Mouse (Mus musculus): ENCODE results near the gene Hist2h2aa2. TPM values are rescaled to one million over a fixed set of nuclear protein-coding genes. Genes with fewer than 3 reads are reported as not detected.
"Not testable (repeated sequence)": the region's sequence is repeated elsewhere in the genome, so short reads cannot be mapped to it uniquely, and the experiment has no call there.

Hist2h2aa2 gene
- total RNA-seq, 4 experiments from 2014 or later: 190 to 245 (median 229) TPM

GRCm38 (mm10) chr3:96199731-96200130 lies 40.3 kb downstream of the Hist2h2aa2 start:
- no peak for DNase-seq (ENCODE audit: low spot score in 2 of 2)

DNA sequence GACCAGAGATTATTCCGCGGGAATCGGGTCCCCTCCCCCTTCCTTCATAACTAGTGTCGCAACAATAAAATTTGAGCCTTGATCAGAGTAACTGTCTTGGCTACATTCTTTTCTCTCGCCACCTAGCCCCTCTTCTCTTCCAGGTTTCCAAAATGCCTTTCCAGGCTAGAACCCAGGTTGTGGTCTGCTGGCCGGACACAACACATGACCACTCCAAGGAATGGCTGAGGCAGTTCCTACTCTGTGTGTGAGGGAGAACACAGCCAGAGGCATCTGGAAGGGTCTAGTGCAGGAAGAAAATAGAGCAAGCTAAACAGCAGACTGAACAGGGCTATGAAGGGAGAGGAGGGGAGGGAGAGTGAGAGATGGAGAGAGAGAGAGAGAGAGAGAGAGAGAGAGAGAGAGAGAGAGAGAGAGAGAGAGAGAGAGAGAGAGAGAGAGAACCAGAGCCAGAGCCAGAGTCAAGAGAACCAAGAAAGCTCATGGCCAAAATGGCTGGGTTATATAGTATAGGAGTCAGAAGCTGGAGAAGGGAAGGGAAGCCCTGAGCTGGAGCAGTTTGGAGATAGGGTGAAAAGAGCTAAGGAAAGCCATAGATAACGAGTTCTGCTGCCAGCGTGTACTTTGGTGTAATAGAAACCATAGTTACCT lies 41.4 kb downstream of the Hist2h2aa2 start:
- not testable (repeated sequence) for DNase-seq (ENCODE audit: low spot score in 2 of 2)

DNA sequence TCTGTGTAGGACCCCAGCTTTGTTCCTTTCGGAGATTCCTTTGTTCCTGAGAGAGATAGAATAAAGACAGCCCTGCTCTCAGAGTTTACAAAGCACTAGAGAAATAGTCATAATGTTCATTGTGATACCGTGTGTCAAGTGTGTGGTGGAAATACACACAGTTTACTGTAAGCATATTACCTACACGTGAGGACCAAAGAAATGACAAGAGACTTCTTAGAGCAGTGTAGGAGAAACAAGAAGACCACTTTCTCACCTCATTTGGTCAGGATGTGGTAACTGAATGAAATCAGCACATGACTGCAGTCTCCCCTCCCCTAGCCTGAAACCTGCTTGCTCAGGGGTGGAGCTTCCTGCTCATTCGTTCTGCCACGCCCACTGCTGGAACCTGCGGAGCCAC lies 41.9 kb downstream of the Hist2h2aa2 start:
- no peak for DNase-seq (ENCODE audit: low spot score in 2 of 2)

DNA sequence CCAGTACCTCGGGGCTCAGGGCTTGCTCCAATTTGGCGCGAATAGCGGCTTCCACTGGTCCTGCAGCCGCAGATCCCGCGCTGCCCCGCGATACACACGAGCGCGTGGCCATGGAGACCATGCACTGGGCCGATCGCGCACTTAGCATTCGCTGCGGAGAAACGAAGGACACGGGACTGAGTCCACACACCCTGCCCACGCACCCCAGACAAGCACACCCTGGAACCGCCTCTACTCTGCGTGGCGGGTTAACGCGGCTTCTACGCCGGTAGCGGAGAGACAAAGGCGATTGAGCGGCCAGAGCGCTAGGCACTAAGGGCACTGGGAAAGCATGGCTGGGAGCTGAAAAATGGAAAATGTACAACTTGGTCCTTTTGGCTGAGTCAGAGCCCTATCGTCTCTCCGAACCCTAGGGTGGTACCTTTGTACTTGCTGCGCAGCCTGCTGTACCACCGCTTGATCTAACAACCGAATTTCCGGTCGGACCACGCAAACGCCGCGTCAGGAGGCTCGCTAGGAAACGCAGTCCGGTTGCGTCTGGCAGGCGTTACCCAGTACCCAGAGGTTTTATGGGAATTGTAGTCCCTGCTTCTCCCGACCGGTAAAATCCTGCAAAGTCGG lies 42.8 kb downstream of the Hist2h2aa2 start:
- DNase-seq (ENCODE audit: low spot score in 2 of 2): peak; percentile 85 to 91

DNA sequence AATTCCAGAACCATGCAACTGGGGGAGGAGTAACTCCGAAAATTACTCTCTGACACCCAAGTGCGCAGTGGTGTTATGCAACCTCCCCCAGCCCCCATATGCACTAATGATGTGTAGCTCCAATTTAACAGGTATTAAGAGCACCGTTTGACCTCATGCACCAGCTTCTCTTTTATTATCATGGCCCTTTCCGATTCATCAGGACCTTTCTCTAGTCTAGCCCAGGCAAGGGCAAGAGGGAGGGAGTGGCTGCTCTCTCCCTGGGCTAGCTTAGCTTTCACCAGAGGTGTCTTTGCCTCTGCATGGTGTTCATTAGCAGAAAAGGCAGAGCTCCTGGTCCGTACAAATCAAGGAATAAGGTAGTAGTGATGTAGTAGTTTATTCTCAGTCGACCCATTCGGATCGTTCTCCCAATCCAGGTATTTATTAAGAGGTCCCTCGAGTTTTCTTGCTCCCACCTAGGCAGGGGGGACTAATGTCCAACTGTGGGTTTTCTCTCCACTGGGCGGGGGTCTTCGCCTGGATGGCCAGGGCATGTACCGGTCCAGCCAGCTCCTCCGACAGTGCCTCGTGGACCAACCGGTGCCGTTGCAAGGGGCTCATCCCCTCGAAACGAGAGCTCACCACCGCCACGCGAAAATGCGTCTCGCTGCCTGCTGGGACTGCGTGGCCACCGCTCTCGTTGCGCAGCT lies 43.5 kb downstream of the Hist2h2aa2 start:
- DNase-seq (ENCODE audit: low spot score in 2 of 2): no peak

DNA sequence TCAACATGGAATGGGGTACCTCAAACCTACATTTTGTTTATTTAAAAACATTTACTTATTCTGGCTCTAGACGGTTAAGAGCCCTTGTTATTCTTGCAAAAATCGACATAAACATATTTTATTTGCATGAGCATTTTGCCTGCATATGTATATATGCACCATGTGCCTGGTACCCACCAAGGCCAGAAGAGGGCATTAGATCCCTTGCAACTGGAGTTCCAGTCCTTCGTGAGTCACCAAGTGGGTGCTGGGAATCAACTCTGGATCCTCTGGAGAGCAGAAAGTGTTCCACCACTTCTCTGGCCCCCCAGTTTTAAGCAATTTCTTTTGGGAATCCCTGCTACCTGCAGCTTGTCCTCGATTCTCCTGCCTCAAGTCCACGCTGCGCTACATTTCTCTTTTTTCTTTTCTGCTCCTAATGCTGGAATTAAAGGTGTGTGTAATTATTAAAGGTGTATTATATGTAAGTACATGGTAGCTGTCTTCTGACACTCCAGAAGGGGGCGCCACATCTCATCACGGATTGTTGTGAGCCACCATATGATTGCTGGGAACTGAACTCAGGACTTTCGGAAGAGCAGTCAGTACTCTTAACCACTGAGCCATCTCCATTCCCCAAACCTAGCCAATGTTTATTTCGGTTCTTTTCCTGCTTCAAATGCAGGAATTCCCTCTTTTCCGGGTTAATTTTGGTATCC lies 44.3 kb downstream of the Hist2h2aa2 start:
- no peak for DNase-seq (ENCODE audit: low spot score in 2 of 2)

GRCm38 (mm10) chr3:96194966-96195365 lies 45.1 kb downstream of the Hist2h2aa2 start:
- DNase-seq (ENCODE audit: low spot score in 2 of 2): no peak

GRCm38 (mm10) chr3:96192977-96193376 lies 47.1 kb downstream of the Hist2h2aa2 start:
- DNase-seq (ENCODE audit: low spot score in 2 of 2): no peak

Small RNAs within 50 kb of the gene (microRNA-seq; reads per million reads assigned to microRNA genes)
- 0 reads per million in 2 experiments for gene Gm44492
- 0 reads per million in 2 experiments for gene Gm47311
- 0 reads per million in 2 experiments for gene Gm47313

Other genes with a start within 250 kb of the Hist2h2aa2 start
- gene Plekho1, start 244.3 kb downstream of the Hist2h2aa2 start, total RNA-seq (2022): 10 to 100 TPM; 64.0 to 86.2 (median 81.6) TPM
- 10 to 100 TPM; 44.9 to 55.2 (median 50.3) TPM for gene Vps45, start 181.8 kb downstream of the Hist2h2aa2 start, total RNA-seq (2022)
- 10 to 100 TPM; 33.4 to 40.7 (median 38.5) TPM for gene Otud7b, start 135.7 kb downstream of the Hist2h2aa2 start, total RNA-seq (2022)
- 1 to 10 TPM; 5.8 to 8.4 (median 6.9) TPM for gene Mtmr11, start 78.3 kb downstream of the Hist2h2aa2 start, total RNA-seq (2022)
- gene Sf3b4, start 67.9 kb downstream of the Hist2h2aa2 start, total RNA-seq (2022): 10 to 100 TPM; 40.3 to 48.5 (median 43.0) TPM
- gene Sv2a, start 59.1 kb downstream of the Hist2h2aa2 start, total RNA-seq (2022): 100 to 1,000 TPM; 434 to 460 (median 443) TPM
- gene Bola1, start 20.6 kb downstream of the Hist2h2aa2 start, total RNA-seq (2022): 10 to 100 TPM; 14.9 to 20.7 (median 18.3) TPM
- gene Hist2h2ab, start 20.4 kb downstream of the Hist2h2aa2 start, total RNA-seq (2022): 10 to 100 TPM; 11.1 to 15.2 (median 14.1) TPM
- 10 to 100 TPM; 26.7 to 37.7 (median 31.8) TPM for gene Hist2h2ac, start 19.4 kb downstream of the Hist2h2aa2 start, total RNA-seq (2022)
- gene Hist2h2be, start 19.2 kb downstream of the Hist2h2aa2 start, total RNA-seq (2022): 1 to 10 TPM; 4.9 to 7.1 (median 5.4) TPM
- 1 to 10 TPM; 1.1 to 4.8 (median 4.3) TPM for gene Hist2h3c2, start 1.1 kb downstream of the Hist2h2aa2 start, total RNA-seq (2022)
- 10 to 100 TPM in 2 of 4 experiments, 1 to 10 TPM in 2; 5.2 to 28.7 (median 10.2) TPM for gene Hist2h2aa1, start 5.2 kb upstream of the Hist2h2aa2 start, total RNA-seq (2022)
- not detected for gene Hist2h3c1, start 6.4 kb upstream of the Hist2h2aa2 start, total RNA-seq (2022)
- gene Hist2h4, start 23.0 kb upstream of the Hist2h2aa2 start, total RNA-seq (2022): 10 to 100 TPM; 27.2 to 32.5 (median 29.5) TPM
- 10 to 100 TPM; 45.5 to 68.8 (median 61.8) TPM for gene Hist2h3b, start 28.4 kb upstream of the Hist2h2aa2 start, total RNA-seq (2022)
- 100 to 1,000 TPM; 160 to 229 (median 192) TPM for gene Hist2h2bb, start 29.5 kb upstream of the Hist2h2aa2 start, total RNA-seq (2022)
- gene Fcgr1, start 53.7 kb upstream of the Hist2h2aa2 start, total RNA-seq (2022): 1 to 10 TPM; 1.7 to 6.5 (median 3.5) TPM
- gene BC107364, start 212.0 kb upstream of the Hist2h2aa2 start, total RNA-seq (2022): not detected